Mouse (Mus musculus) forebrain, embryonic 11.5 days (tissue): ENCODE measurements around the gene Olfr368. TPM values are rescaled to one million over a fixed set of nuclear protein-coding genes. Genes with fewer than 3 reads are reported as not detected.

Experiments
- ATAC-seq: fragments of 200-750 bp; cut with Nextera tagmentation; replicated peaks from 2 replicates; pipeline ENCODE4 v1.8.0; 2017; ENCODE audit warnings: moderate TSS enrichment; ENCODE audit not compliant: low FRiP score
- DNase-seq: peaks from one replicate; pipeline ENCODE4 v3.0.0-alpha.2; 2017; ENCODE audit warnings: low spot score
- H3K27ac ChIP-seq: fragments of 300-500 bp; sonication (generic); 2 replicates; pipeline ENCODE4 v1.5.1; 2014; ENCODE audit warnings: low read depth, low read length
- H3K27me3 ChIP-seq: fragments of 300-500 bp; sonication (generic); 2 replicates; pipeline ENCODE4 v1.6.1; 2014; ENCODE audit warnings: mild to moderate bottlenecking, low read length, mixed read lengths; ENCODE audit not compliant: control insufficient read depth, insufficient read depth
- H3K36me3 ChIP-seq: fragments of 300-500 bp; sonication (generic); 2 replicates; pipeline ENCODE4 v1.6.1; 2014; ENCODE audit warnings: mild to moderate bottlenecking, low read length, moderate library complexity, mixed read lengths; ENCODE audit not compliant: control insufficient read depth, insufficient read depth
- H3K4me1 ChIP-seq: fragments of 300-500 bp; sonication (generic); replicated peaks from 2 replicates; pipeline ENCODE4 v1.6.1; 2014; ENCODE audit warnings: low read length, mixed read lengths; ENCODE audit not compliant: control insufficient read depth, insufficient read depth
- H3K4me2 ChIP-seq: fragments of 300-500 bp; sonication (generic); 2 replicates; pipeline ENCODE4 v1.6.1; 2014; ENCODE audit warnings: low read depth, mild to moderate bottlenecking, low read length, moderate library complexity, mixed read lengths; ENCODE audit not compliant: severe bottlenecking
- H3K4me3 ChIP-seq: fragments of 300-500 bp; sonication (generic); 2 replicates; pipeline ENCODE4 v1.5.1; 2014; ENCODE audit warnings: low read depth, low read length
- H3K9ac ChIP-seq: fragments of 300-500 bp; sonication (generic); 2 replicates; pipeline ENCODE4 v1.6.1; 2014; ENCODE audit warnings: low read length
- H3K9me3 ChIP-seq: fragments of 300-500 bp; sonication (generic); 2 replicates; pipeline ENCODE4 v1.6.1; 2016; ENCODE audit warnings: low read length, mixed read lengths; ENCODE audit not compliant: control insufficient read depth
- WGBS: fragments of 180-500 bp; shearing (Covaris S2); extraction: QIAGEN DNeasy Blood & Tissue Kit; methylation state at CpG from one replicate; pipeline ENCODE4 v1.1.7; 2014; 5-methylcytosine and 5-hydroxymethylcytosine counted together
- polyA plus RNA-seq: library from polyadenylated mRNA; unstranded; fragments of >200 nt; fragmentation: Nextera tagmentation; extraction: Ambion mirVana; gene quantifications from 2 replicates; pipeline ENCODE4 v1.2.1, GENCODE M21; 2014

Olfr368 gene
- polyA plus RNA-seq: not detected in 2 replicates

GRCm38 (mm10) chr2:37326215-37326614 is at the start of gene Olfr368:
Gene Olfr368, plus strand, starts transcription at chr2:37326515.
- Histone ChIP-seq H3K4me3 (no peak within 1 kb of the TSS), H3K4me2 (no peak within 1 kb of the TSS), H3K36me3 (no peaks in the 10 kb centered on the region), H3K9me3 (no peaks in the 10 kb centered on the region), H3K27ac (no peak within 1 kb of the TSS), H3K4me1 (no peaks in the 10 kb centered on the region), H3K27me3 (no peaks in the 10 kb centered on the region), H3K9ac (no peak within 1 kb of the TSS)
- ATAC-seq (no peak), DNase-seq (no peak)
- 80% methylated on average over 1 of the region's 1 CpGs for WGBS

DNA sequence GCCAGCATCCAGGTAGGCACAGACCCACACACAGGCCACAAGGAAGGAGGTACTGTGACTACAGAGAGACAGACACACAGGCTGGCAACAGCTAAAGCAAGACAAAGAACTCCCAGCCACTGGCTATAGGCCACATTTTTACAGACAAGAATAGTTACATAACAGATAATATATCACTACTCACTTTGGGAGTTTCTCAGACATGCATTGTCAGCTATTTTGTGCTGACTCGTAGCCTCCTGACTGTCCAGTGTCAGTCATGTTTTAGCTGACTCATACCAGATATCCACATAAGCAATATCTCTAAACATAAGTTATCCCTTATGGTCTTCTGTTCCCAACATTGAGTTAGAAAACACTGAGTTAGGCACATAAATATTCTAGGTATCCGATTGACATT is 7.0 kb downstream of the Olfr368 start:
- Histone ChIP-seq H3K4me2 (no peak overlapping the region), H3K27me3 (no peaks in the 10 kb centered on the region), H3K9me3 (no peaks in the 10 kb centered on the region), H3K4me1 (no peaks in the 10 kb centered on the region), H3K9ac (no peak overlapping the region), H3K36me3 (no peaks in the 10 kb centered on the region), H3K27ac (no peak overlapping the region), H3K4me3 (no peak overlapping the region)
- no peak for DNase-seq
- 88% methylated on average over 2 of the region's 2 CpGs for WGBS
- ATAC-seq: no peak

GRCm38 (mm10) chr2:37338497-37339187 is 12.3 kb downstream of the Olfr368 start:
- no peaks in the 10 kb centered on the region for H3K27me3 ChIP-seq
- no peak overlapping the region for H3K27ac ChIP-seq
- H3K4me1 ChIP-seq: no peaks in the 10 kb centered on the region
- H3K4me2 ChIP-seq: no peak overlapping the region
- 60% methylated on average over 10 of the region's 10 CpGs for WGBS
- peak; percentile 63 for DNase-seq
- no peaks in the 10 kb centered on the region for H3K36me3 ChIP-seq
- no peak overlapping the region for H3K9ac ChIP-seq
- no peaks in the 10 kb centered on the region for H3K9me3 ChIP-seq
- ATAC-seq: 0 out of 2 replicates have a peak, but pooled peaks have one; percentile 30
- no peak overlapping the region for H3K4me3 ChIP-seq

DNA sequence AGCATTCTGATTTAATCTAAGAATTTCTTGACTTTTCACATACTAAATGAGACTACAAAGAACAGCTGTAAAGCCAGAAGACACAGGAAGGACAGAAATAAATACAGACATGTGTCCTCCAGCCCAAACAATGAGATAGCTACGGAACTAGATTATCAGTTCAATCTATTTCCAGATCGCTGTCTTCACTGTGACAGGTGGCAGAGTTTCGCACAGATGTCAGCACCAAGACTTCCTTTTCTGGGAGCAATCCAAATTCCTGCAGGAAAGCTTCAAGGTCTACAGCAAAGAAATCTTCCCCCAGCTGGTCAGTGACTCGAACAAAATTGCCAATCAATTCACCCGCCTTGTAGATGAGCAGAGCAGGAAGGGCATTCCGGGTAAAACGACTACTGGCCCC is 25.4 kb downstream of the Olfr368 start:
- Histone ChIP-seq H3K4me3 (no peak overlapping the region), H3K36me3 (peaks cover 18% of the 10 kb centered on the region; the same call in 1 of the 2 replicates)
- WGBS: 94% methylated on average over 7 of the region's 7 CpGs

GRCm38 (mm10) chr2:37355571-37355970 is 29.3 kb downstream of the Olfr368 start:
- Histone ChIP-seq H3K9ac (no peak overlapping the region), H3K4me1 (no peaks in the 10 kb centered on the region), H3K27ac (no peak overlapping the region), H3K36me3 (peaks cover 16% of the 10 kb centered on the region; the same call in 1 of the 2 replicates), H3K4me3 (no peak overlapping the region), H3K27me3 (no peaks in the 10 kb centered on the region), H3K4me2 (no peak overlapping the region), H3K9me3 (no peaks in the 10 kb centered on the region)
- DNase-seq: no peak
- no peak for ATAC-seq
- WGBS: 98% methylated on average over 5 of the region's 5 CpGs

More for the DNA sequence above, 25.4 kb downstream of the Olfr368 start:
- Histone ChIP-seq H3K27me3 (no peaks in the 10 kb centered on the region), H3K4me2 (no peak overlapping the region), H3K9me3 (no peaks in the 10 kb centered on the region), H3K9ac (no peak overlapping the region), H3K4me1 (no peaks in the 10 kb centered on the region), H3K27ac (no peak overlapping the region)
- no peak for ATAC-seq
- DNase-seq: no peak

- under 1% methylated on average over 37 of the region's 42 CpGs for WGBS
- peak; percentile 99 for ATAC-seq
These were observed 32.6 kb downstream of the Olfr368 start, which contains the start of gene Pdcl for GRCm38 (mm10) chr2:37358633-37359540. Gene Pdcl, minus strand, starts transcription at chr2:37359332.

DNA sequence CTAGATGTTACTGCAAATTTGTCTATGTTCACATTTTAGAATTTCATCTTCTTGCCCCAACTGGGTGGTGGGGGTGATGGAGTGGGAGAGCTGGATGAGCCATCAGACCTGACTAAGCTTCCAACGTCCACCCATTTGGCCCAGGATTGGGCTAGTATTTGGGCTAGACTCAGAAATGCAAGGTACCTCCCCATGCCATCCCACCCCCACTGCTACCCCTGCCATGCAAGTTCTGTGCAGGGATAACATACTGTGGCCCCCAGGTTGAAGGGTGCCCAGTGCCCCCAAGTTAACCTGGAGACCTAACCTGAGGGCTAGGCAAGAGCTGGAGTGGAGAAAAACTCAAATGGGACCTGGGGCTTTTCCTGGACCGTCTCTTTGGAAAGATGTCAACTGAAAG is 33.6 kb downstream of the Olfr368 start:
- Histone ChIP-seq H3K4me1 (no peaks in the 10 kb centered on the region), H3K4me2 (no peak overlapping the region), H3K9ac (no peak overlapping the region), H3K27me3 (no peaks in the 10 kb centered on the region), H3K9me3 (no peaks in the 10 kb centered on the region), H3K4me3 (no peak overlapping the region), H3K36me3 (peaks cover 6% of the 10 kb centered on the region; the same call in 1 of the 2 replicates), H3K27ac (no peak overlapping the region)
- no peak for ATAC-seq
- peak; percentile 52 for DNase-seq
- WGBS: 98% methylated on average over 2 of the region's 2 CpGs

More at GRCm38 (mm10) chr2:37358633-37359540, 32.6 kb downstream of the Olfr368 start, which contains the start of gene Pdcl:
- no peaks in the 10 kb centered on the region for H3K4me1 ChIP-seq
- peak within 1 kb of the TSS; percentile 56 for H3K4me3 ChIP-seq
- H3K36me3 ChIP-seq: peaks cover 6% of the 10 kb centered on the region; the same call in 1 of the 2 replicates
- no peaks in the 10 kb centered on the region for H3K27me3 ChIP-seq
- H3K9me3 ChIP-seq: no peaks in the 10 kb centered on the region
- DNase-seq: peak; percentile 92
- peak within 1 kb of the TSS; percentile 65 for H3K4me2 ChIP-seq
- H3K27ac ChIP-seq: peak within 1 kb of the TSS; percentile 87
- peak within 1 kb of the TSS; percentile 66 for H3K9ac ChIP-seq

DNA sequence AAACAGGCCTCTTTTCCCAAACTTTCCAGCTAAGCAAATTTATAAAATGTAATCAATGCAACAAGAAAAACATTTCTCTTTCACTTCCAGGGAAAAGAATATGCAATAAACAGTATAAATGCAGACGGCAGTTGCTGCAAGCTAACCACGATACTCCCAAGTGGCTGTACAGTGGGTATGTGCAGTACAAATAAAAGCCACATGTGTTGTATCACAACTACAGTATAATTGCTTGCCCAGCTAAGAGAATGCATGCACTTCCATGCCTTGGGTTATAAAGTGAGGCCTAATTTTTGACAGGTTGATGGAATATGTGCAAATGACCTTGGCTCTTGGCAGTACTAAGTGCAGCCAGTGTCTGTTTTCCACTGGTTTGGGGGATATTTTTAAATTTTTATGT is 44.3 kb downstream of the Olfr368 start:
- ATAC-seq (no peak), DNase-seq (no peak)
- H3K9me3 ChIP-seq: no peaks in the 10 kb centered on the region
- no peak overlapping the region for H3K4me3 ChIP-seq
- no peaks in the 10 kb centered on the region for H3K36me3 ChIP-seq
- H3K27me3 ChIP-seq: no peaks in the 10 kb centered on the region
- no peak overlapping the region for H3K27ac ChIP-seq
- H3K4me1 ChIP-seq: no peaks in the 10 kb centered on the region
- 93% methylated on average over 2 of the region's 2 CpGs for WGBS
- no peak overlapping the region for H3K9ac ChIP-seq
- no peak overlapping the region for H3K4me2 ChIP-seq
